Mouse (Mus musculus): ENCODE measurements around the gene Ptchd3. TPM values are rescaled to one million over a fixed set of nuclear protein-coding genes. Genes with fewer than 3 reads are reported as not detected.

Gene Ptchd3
- polyA plus RNA-seq (2011; ENCODE audit: insufficient read depth, insufficient read length, low replicate concordance, missing spikeins): not detected in 2 replicates

DNA sequence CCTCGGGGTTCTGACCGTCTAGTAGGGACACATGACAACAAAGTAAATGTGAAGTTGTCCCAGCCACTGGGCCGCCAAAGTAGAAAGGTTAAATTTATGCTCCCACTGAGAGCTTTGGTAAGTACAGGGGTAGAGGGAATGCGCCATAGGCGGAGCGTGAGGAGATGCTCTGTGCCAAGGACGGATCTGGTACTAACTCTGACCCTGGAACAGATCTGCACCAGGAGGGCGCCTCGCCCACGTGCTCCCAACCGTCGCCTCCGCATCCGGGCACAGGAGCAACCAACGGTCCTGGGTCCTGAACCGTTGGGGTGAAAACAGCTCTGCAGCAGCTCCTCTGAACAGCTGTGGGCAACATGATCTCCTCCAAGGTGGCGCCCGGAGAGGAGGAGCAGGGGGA is at the start of gene Ptchd3:
TSS of gene Ptchd3 (plus strand) at position 301 of the 400 bp plus-strand sequence.
- no peak for TF ChIP-seq CTCF (IDR thresholded peaks at IDR 0.05; ENCODE audit: control insufficient read depth, insufficient read depth, low read length)
- TF ChIP-seq POLR2A (IDR thresholded peaks at IDR 0.05; ENCODE audit: borderline replicate concordance, control insufficient read depth, low read depth, low read length): no peak
- no peak within 1 kb of the TSS for H3K27ac ChIP-seq (ENCODE audit: control insufficient read depth, insufficient read depth, low read depth, low read length, poor library complexity)
- 67% methylated on average over 18 of the region's 18 CpGs for WGBS
- no peaks in the 10 kb centered on the region for H3K4me1 ChIP-seq (ENCODE audit: control insufficient read depth, insufficient read depth, low read length)
- H3K4me3 ChIP-seq (replicated peaks; ENCODE audit: control insufficient read depth, low read depth, low read length): no peak within 1 kb of the TSS

DNA sequence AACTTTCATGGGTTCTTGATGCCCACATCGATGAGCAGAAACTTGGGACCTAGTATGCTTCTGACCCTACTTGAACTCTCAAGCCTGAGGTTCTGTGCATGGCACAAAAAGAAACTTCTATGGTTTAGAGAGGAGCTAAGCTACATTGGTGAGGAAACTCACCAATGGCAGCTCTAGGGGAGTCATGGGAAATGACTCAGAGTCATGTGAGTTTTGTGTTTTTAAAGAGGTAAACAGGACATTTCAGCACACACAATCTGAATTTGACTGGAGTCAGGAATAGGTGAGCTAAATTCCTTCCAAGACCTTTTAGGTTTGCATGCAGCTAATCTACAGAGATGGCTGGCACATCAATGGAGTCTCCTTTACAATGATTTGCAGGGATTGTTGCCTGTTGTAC is 48.2 kb upstream of the Ptchd3 start:
- no peak for TF ChIP-seq CTCF (IDR thresholded peaks at IDR 0.05; ENCODE audit: control insufficient read depth, insufficient read depth, low read length)
- no peak for TF ChIP-seq POLR2A (IDR thresholded peaks at IDR 0.05; ENCODE audit: borderline replicate concordance, control insufficient read depth, low read depth, low read length)
- H3K4me1 ChIP-seq (ENCODE audit: control insufficient read depth, insufficient read depth, low read length): no peaks in the 10 kb centered on the region
- no peak overlapping the region for H3K27ac ChIP-seq (ENCODE audit: control insufficient read depth, insufficient read depth, low read depth, low read length, poor library complexity)
- WGBS: 62% methylated on average over 1 of the region's 1 CpGs
- H3K4me3 ChIP-seq (replicated peaks; ENCODE audit: control insufficient read depth, low read depth, low read length): no peak overlapping the region

- Histone ChIP-seq H3K4me1 (ENCODE audit: control insufficient read depth, insufficient read depth, low read length) (no peaks in the 10 kb centered on the region), H3K4me3 (replicated peaks; ENCODE audit: control insufficient read depth, low read depth, low read length) (no peak overlapping the region), H3K27ac (ENCODE audit: control insufficient read depth, insufficient read depth, low read depth, low read length, poor library complexity) (no peak overlapping the region)
- no peak for TF ChIP-seq CTCF (IDR thresholded peaks at IDR 0.05; ENCODE audit: control insufficient read depth, insufficient read depth, low read length)
- TF ChIP-seq POLR2A (IDR thresholded peaks at IDR 0.05; ENCODE audit: borderline replicate concordance, control insufficient read depth, low read depth, low read length): no peak
These were observed 42.6 kb upstream of the Ptchd3 start for GRCm38 (mm10) chr11:121787456-121787855.

GRCm38 (mm10) chr11:121789566-121789965 is 40.5 kb upstream of the Ptchd3 start:
- TF ChIP-seq POLR2A (IDR thresholded peaks at IDR 0.05; ENCODE audit: borderline replicate concordance, control insufficient read depth, low read depth, low read length) (no peak), CTCF (IDR thresholded peaks at IDR 0.05; ENCODE audit: control insufficient read depth, insufficient read depth, low read length) (no peak)
- WGBS: 32% methylated on average over 3 of the region's 3 CpGs
- no peak overlapping the region for H3K27ac ChIP-seq (ENCODE audit: control insufficient read depth, insufficient read depth, low read depth, low read length, poor library complexity)
- H3K4me3 ChIP-seq (replicated peaks; ENCODE audit: control insufficient read depth, low read depth, low read length): no peak overlapping the region
- H3K4me1 ChIP-seq (ENCODE audit: control insufficient read depth, insufficient read depth, low read length): 0 out of 2 replicates have a peak, but pooled peaks cover 1% of the 10 kb centered on the region

DNA sequence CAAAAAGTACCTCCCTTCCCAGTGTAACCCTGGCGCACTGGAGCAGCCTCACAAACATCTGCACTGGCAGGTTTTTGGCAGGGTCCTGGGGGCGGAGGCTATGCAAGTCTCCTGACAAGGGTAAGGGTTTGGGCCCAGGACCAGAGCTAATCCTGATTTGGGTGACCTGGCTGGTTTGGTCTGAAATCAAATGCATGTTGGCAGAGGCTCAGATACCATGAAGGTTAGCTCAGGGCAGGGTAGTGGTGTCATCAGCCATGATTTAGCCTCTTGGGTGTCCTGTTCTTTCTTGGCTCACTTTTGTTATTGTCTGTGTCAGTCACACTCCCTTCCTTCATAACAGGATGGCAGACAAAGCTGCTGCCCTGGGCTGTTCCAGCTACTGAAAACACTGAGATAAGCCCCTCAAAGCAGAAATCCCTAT is 39.4 kb upstream of the Ptchd3 start:
- TF ChIP-seq POLR2A (IDR thresholded peaks at IDR 0.05; ENCODE audit: borderline replicate concordance, control insufficient read depth, low read depth, low read length) (no peak), CTCF (IDR thresholded peaks at IDR 0.05; ENCODE audit: control insufficient read depth, insufficient read depth, low read length) (no peak)
- Histone ChIP-seq H3K4me3 (replicated peaks; ENCODE audit: control insufficient read depth, low read depth, low read length) (no peak overlapping the region), H3K4me1 (ENCODE audit: control insufficient read depth, insufficient read depth, low read length) (0 out of 2 replicates have a peak, but pooled peaks cover 1% of the 10 kb centered on the region), H3K27ac (ENCODE audit: control insufficient read depth, insufficient read depth, low read depth, low read length, poor library complexity) (no peak overlapping the region)
- 83% methylated on average over 2 of the region's 2 CpGs for WGBS

- H3K27ac ChIP-seq (ENCODE audit: control insufficient read depth, insufficient read depth, low read depth, low read length, poor library complexity): no peak overlapping the region
- H3K4me3 ChIP-seq (replicated peaks; ENCODE audit: control insufficient read depth, low read depth, low read length): no peak overlapping the region
- WGBS: 59% methylated on average over 3 of the region's 3 CpGs
- TF ChIP-seq CTCF (IDR thresholded peaks at IDR 0.05; ENCODE audit: control insufficient read depth, insufficient read depth, low read length) (no peak), POLR2A (IDR thresholded peaks at IDR 0.05; ENCODE audit: borderline replicate concordance, control insufficient read depth, low read depth, low read length) (no peak)
- peaks cover 3% of the 10 kb centered on the region; the same call in 1 of the 2 replicates for H3K4me1 ChIP-seq (ENCODE audit: control insufficient read depth, insufficient read depth, low read length)
These were observed 38.6 kb upstream of the Ptchd3 start for GRCm38 (mm10) chr11:121791446-121791845.

DNA sequence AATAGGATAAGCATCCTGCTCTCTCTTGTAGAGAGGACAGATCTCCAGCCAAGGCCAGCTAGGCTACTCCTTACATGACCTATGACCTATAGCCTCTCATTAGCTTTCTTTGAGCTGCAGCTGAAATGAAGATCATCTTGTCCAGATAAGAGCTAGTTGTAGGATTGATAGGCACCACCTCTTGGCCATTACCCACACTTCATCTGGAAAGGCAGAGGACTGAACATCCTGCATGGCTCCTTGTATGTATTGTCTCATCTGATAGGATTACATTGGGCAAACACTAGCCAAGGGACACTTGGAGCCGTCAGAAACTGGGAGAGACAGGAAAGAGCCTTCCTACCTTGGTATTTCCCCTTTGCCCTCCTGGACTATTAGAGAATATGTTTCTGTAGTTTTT is 38.1 kb upstream of the Ptchd3 start:
- 55% methylated on average over 1 of the region's 1 CpGs for WGBS
- Histone ChIP-seq H3K4me3 (replicated peaks; ENCODE audit: control insufficient read depth, low read depth, low read length) (no peak overlapping the region), H3K27ac (ENCODE audit: control insufficient read depth, insufficient read depth, low read depth, low read length, poor library complexity) (no peak overlapping the region), H3K4me1 (ENCODE audit: control insufficient read depth, insufficient read depth, low read length) (peaks cover 3% of the 10 kb centered on the region; the same call in 1 of the 2 replicates)
- TF ChIP-seq CTCF (IDR thresholded peaks at IDR 0.05; ENCODE audit: control insufficient read depth, insufficient read depth, low read length): no peak
- no peak for TF ChIP-seq POLR2A (IDR thresholded peaks at IDR 0.05; ENCODE audit: borderline replicate concordance, control insufficient read depth, low read depth, low read length)

DNA sequence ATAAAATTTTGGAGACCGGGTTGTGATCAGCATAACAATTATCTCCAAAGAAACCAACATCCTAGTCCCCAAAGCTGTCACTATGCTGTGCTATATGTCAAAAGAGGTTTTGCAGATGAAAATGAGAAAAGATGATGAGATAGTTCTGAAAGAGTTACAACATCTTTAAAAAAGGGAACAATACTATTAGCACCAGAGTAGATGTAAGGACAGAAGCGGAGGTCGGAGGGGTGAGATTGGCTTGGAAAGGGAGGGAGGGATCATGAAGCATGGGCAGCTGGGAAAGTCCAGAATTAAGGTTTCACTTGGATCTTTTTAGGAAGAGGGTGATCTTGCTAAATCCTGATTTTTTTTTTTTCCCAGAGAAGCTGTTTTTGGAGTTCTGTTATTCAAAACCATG is 36.5 kb upstream of the Ptchd3 start:
- no peak for TF ChIP-seq POLR2A (IDR thresholded peaks at IDR 0.05; ENCODE audit: borderline replicate concordance, control insufficient read depth, low read depth, low read length)
- TF ChIP-seq CTCF (IDR thresholded peaks at IDR 0.05; ENCODE audit: control insufficient read depth, insufficient read depth, low read length): no peak
- peaks cover 3% of the 10 kb centered on the region; the same call in 1 of the 2 replicates for H3K4me1 ChIP-seq (ENCODE audit: control insufficient read depth, insufficient read depth, low read length)
- 56% methylated on average over 3 of the region's 3 CpGs for whole genome bisulfite sequencing
- no peak overlapping the region for H3K27ac ChIP-seq (ENCODE audit: control insufficient read depth, insufficient read depth, low read depth, low read length, poor library complexity)
- no peak overlapping the region for H3K4me3 ChIP-seq (replicated peaks; ENCODE audit: control insufficient read depth, low read depth, low read length)

GRCm38 (mm10) chr11:121794186-121794585 is 35.9 kb upstream of the Ptchd3 start:
- Histone ChIP-seq H3K4me3 (replicated peaks; ENCODE audit: control insufficient read depth, low read depth, low read length) (no peak overlapping the region), H3K27ac (ENCODE audit: control insufficient read depth, insufficient read depth, low read depth, low read length, poor library complexity) (no peak overlapping the region), H3K4me1 (ENCODE audit: control insufficient read depth, insufficient read depth, low read length) (peaks cover 3% of the 10 kb centered on the region; the same call in 1 of the 2 replicates)
- 89% methylated on average over 3 of the region's 3 CpGs for WGBS
- TF ChIP-seq CTCF (IDR thresholded peaks at IDR 0.05; ENCODE audit: control insufficient read depth, insufficient read depth, low read length): no peak
- no peak for TF ChIP-seq POLR2A (IDR thresholded peaks at IDR 0.05; ENCODE audit: borderline replicate concordance, control insufficient read depth, low read depth, low read length)

Measured in bone marrow, adult 2 months (tissue).